Mouse (Mus musculus): ENCODE measurements around the gene Cacna2d1. TPM values are rescaled to one million over a fixed set of nuclear protein-coding genes. Genes with fewer than 3 reads are reported as not detected.

The Cacna2d1 gene
- polyA plus RNA-seq, 1 experiment, result 6.2 TPM

GRCm38 (mm10) chr5:16293223-16293622 is 358.7 kb downstream of the Cacna2d1 start:
- no peak for DNase-seq (ENCODE audit: low read depth)

GRCm38 (mm10) chr5:16293825-16294224 is 359.3 kb downstream of the Cacna2d1 start:
- DNase-seq (ENCODE audit: low read depth), result no peak

- no peak for DNase-seq (ENCODE audit: low read depth)
Measured at GRCm38 (mm10) chr5:16294708-16295107, 360.2 kb downstream of the Cacna2d1 start.

- no peak for DNase-seq (ENCODE audit: low read depth)
Measured at GRCm38 (mm10) chr5:16297170-16297771, 362.8 kb downstream of the Cacna2d1 start.

- no peak for DNase-seq (ENCODE audit: low read depth)
Measured at GRCm38 (mm10) chr5:16299631-16300030, 365.1 kb downstream of the Cacna2d1 start.

GRCm38 (mm10) chr5:16309168-16310006 is 374.9 kb downstream of the Cacna2d1 start:
- DNase-seq (ENCODE audit: low read depth), result no peak

- DNase-seq (ENCODE audit: low read depth), result no peak
Measured at GRCm38 (mm10) chr5:16314242-16314641, 379.8 kb downstream of the Cacna2d1 start.

- DNase-seq (ENCODE audit: low read depth), result no peak
Measured at GRCm38 (mm10) chr5:16315983-16316390, 381.5 kb downstream of the Cacna2d1 start.

- DNase-seq (ENCODE audit: low read depth), result no peak
Measured at GRCm38 (mm10) chr5:16317680-16318242, 383.3 kb downstream of the Cacna2d1 start.

- no peak for DNase-seq (ENCODE audit: low read depth)
Measured at GRCm38 (mm10) chr5:16326610-16327009, 392.1 kb downstream of the Cacna2d1 start.

- DNase-seq (ENCODE audit: low read depth), result no peak
Measured at GRCm38 (mm10) chr5:16345393-16345792, 410.9 kb downstream of the Cacna2d1 start.

GRCm38 (mm10) chr5:16355816-16356215 is 421.3 kb downstream of the Cacna2d1 start:
- no peak for DNase-seq (ENCODE audit: low read depth)

- no peak for DNase-seq (ENCODE audit: low read depth)
Measured at GRCm38 (mm10) chr5:16357709-16358108, 423.2 kb downstream of the Cacna2d1 start.

- DNase-seq (ENCODE audit: low read depth), result no peak
Measured at GRCm38 (mm10) chr5:16362076-16362475, 427.6 kb downstream of the Cacna2d1 start.

GRCm38 (mm10) chr5:16363171-16363570 is 428.7 kb downstream of the Cacna2d1 start:
- no peak for DNase-seq (ENCODE audit: low read depth)

GRCm38 (mm10) chr5:16370706-16371105 is 436.2 kb downstream of the Cacna2d1 start:
- DNase-seq (ENCODE audit: low read depth), result no peak

GRCm38 (mm10) chr5:16373966-16374365 is 439.5 kb downstream of the Cacna2d1 start:
- no peak for DNase-seq (ENCODE audit: low read depth)

- no peak for DNase-seq (ENCODE audit: low read depth)
Measured at GRCm38 (mm10) chr5:16376329-16376908, 441.9 kb downstream of the Cacna2d1 start.

GRCm38 (mm10) chr5:16410011-16410410 is 475.5 kb downstream of the Cacna2d1 start:
- DNase-seq (ENCODE audit: low read depth), result no peak

- DNase-seq (ENCODE audit: low read depth), result no peak
Measured at GRCm38 (mm10) chr5:16414693-16415092, 480.2 kb downstream of the Cacna2d1 start.

- DNase-seq (ENCODE audit: low read depth), result no peak
Measured at GRCm38 (mm10) chr5:16417996-16418395, 483.5 kb downstream of the Cacna2d1 start.

GRCm38 (mm10) chr5:16418504-16418903 is 484.0 kb downstream of the Cacna2d1 start:
- DNase-seq (ENCODE audit: low read depth), result no peak
